Mouse (Mus musculus) CH12.LX (cell line): ENCODE data around the gene Fam228a.

Experiments used
- CHD2 ChIP-seq: IDR thresholded peaks from 2 replicates; pipeline ENCODE4 v1.6.1; 2011; ENCODE audit warnings: low read length, improper control_type of control experiment
- CTCF ChIP-seq, 2 experiments: IDR thresholded peaks in 1 of 2; conservative IDR thresholded peaks in 1 of 2; 2 replicates each; pipeline ENCODE4 v1.5.1; 2011 to 2012; ENCODE audit warnings: low read depth in 2 of 2, low read length in 2 of 2, improper control_type of control experiment in 1 of 2, inconsistent platforms in 1 of 2, mild to moderate bottlenecking in 1 of 2, moderate library complexity in 1 of 2
- HCFC1 ChIP-seq: IDR thresholded peaks from 2 replicates; pipeline ENCODE4 v1.6.1; 2012; ENCODE audit warnings: low read depth, mild to moderate bottlenecking, inconsistent platforms, low read length, improper control_type of control experiment
- POLR2A ChIP-seq: IDR thresholded peaks from 2 replicates; pipeline ENCODE4 v1.6.1; 2011; ENCODE audit warnings: low read depth, mild to moderate bottlenecking, improper control_type of control experiment, low read length
- SMC3 ChIP-seq: IDR thresholded peaks from 2 replicates; pipeline ENCODE4 v1.6.1; 2011; ENCODE audit warnings: low read depth, low read length, improper control_type of control experiment
- TBP ChIP-seq: conservative IDR thresholded peaks from 2 replicates; pipeline ENCODE4 v1.6.1; 2011; ENCODE audit warnings: low read depth, low read length, improper control_type of control experiment
- TCF12 ChIP-seq: IDR thresholded peaks from 2 replicates; pipeline ENCODE4 v1.6.1; 2014; ENCODE audit warnings: low read depth, mild to moderate bottlenecking, inconsistent platforms, low read length, improper control_type of control experiment
- USF1 ChIP-seq: IDR thresholded peaks from 2 replicates; pipeline ENCODE4 v1.6.1; 2014; ENCODE audit warnings: low read depth, mild to moderate bottlenecking, inconsistent platforms, low read length, improper control_type of control experiment
- ZMIZ1 ChIP-seq: IDR thresholded peaks from 2 replicates; pipeline ENCODE4 v1.6.1; 2012; ENCODE audit warnings: low read depth, mild to moderate bottlenecking, inconsistent platforms, low read length, improper control_type of control experiment

DNA sequence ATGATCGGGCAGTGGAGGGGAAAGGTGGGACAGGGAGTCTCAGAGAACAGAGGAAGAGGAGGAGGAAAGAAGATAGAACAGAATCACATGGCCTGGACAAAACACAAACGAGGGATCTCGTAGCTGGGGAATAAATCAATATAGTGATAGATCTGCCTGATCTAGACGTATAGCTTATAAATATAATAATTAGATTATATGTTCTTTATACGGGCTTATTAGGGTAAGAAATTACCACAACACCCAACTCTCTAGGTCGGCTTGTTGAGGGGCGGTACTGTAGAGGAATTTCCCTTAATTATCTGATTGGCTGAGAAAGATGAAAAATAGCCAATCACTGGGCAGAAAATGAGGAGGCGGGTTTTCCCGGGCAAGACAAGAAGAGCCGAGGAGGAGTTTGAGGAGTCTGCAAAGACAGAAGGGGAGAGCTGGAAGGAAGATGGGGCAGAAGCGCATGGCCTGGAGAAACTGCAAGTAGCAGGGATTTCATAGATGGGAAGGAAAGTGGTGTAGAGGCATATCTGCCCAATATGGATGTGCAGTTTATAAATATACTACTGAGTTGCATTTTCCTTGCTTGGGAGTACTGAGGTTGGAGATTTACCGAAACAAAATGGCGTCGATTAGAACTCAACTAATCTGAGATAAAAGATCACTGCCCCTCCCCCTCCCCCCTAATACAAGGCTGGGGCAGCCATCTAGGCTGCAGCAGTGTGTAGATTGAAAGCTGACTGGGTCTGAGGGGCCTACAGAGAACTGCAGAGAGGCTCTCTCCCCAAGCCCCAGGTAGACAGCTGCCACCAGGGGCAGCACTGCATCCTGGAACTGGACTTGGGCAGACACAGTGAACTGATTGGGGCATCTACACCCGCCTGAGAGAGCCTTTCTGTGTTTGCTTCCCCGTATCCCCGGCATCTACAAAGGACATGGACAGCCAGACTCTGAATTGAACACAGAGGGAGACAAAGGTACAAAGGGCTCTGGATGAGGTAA lies 18.2 kb downstream of the Fam228a start:
- TF ChIP-seq CTCF (conservative IDR thresholded peaks at IDR 0.05 in 1 of 2, IDR thresholded peaks at IDR 0.05 in 1 of 2; ENCODE audit: low read depth in 2 of 2, low read length in 2 of 2) (peak in 1 of 2 experiments; percentile 75; a peak in 3 of 4 replicates), POLR2A (peak; percentile 96), ZMIZ1 (peak; percentile 88), CHD2 (peak; percentile 54; the same call in 1 of the 2 replicates), HCFC1 (peak; percentile 46), TCF12 (peak; percentile 71), TBP (peak; percentile 94), SMC3 (no peak; the same call in 1 of the 2 replicates), USF1 (no peak)
